Mouse (Mus musculus) heart, embryonic 10.5 days (tissue): Measurements from ENCODE around the gene Pcsk5. TPM values are rescaled to one million over a fixed set of nuclear protein-coding genes. Genes with fewer than 3 reads are reported as not detected.
A peak's percentile ranks its signal among the peaks of the same experiment; 100 is the strongest.

Experiments
- DNase-seq: peaks from one replicate; pipeline ENCODE4 v3.0.0-alpha.2; 2017; ENCODE audit warnings: low spot score
- H3K27ac ChIP-seq: fragments of 300-500 bp; sonication (generic); 2 replicates; pipeline ENCODE4 v1.5.1; 2016; ENCODE audit warnings: mild to moderate bottlenecking
- H3K27me3 ChIP-seq: fragments of 300-500 bp; sonication (generic); 2 replicates; pipeline ENCODE4 v1.6.1; 2016; ENCODE audit warnings: mild to moderate bottlenecking; ENCODE audit not compliant: poor library complexity, insufficient read depth, severe bottlenecking
- H3K36me3 ChIP-seq: fragments of 300-500 bp; sonication (generic); 2 replicates; pipeline ENCODE4 v1.6.1; 2016; ENCODE audit warnings: mild to moderate bottlenecking, moderate library complexity
- H3K4me1 ChIP-seq: fragments of 300-500 bp; sonication (generic); 2 replicates; pipeline ENCODE4 v1.6.1; 2016; ENCODE audit warnings: mild to moderate bottlenecking
- H3K4me3 ChIP-seq: fragments of 300-500 bp; sonication (generic); 2 replicates; pipeline ENCODE4 v1.5.1; 2016; ENCODE audit warnings: mild to moderate bottlenecking, moderate library complexity
- H3K9me3 ChIP-seq: fragments of 300-500 bp; sonication (generic); 2 replicates; pipeline ENCODE4 v1.6.1; 2016; ENCODE audit warnings: mild to moderate bottlenecking, moderate library complexity
- WGBS: fragments of 180-500 bp; shearing (Covaris S2); methylation state at CpG from one replicate; pipeline ENCODE4 v1.1.7; 2016; 5-methylcytosine and 5-hydroxymethylcytosine counted together
- polyA plus RNA-seq: library from polyadenylated mRNA; unstranded; fragments of >200 nt; fragmentation: Nextera tagmentation; extraction: Ambion mirVana; gene quantifications from 2 replicates; pipeline ENCODE4 v1.2.1, GENCODE M21; 2016

Gene Pcsk5
- polyA plus RNA-seq, 1 experiment from 2014 or later = 21.5 TPM

GRCm38 (mm10) chr19:17662271-17662670 lies 175.2 kb downstream of the Pcsk5 start:
- WGBS = 87% methylated on average over 6 of the region's 6 CpGs
- Histone ChIP-seq H3K9me3 (no peaks in the 10 kb centered on the region), H3K4me1 (no peaks in the 10 kb centered on the region), H3K36me3 (no peaks in the 10 kb centered on the region), H3K27ac (no peak overlapping the region), H3K4me3 (no peak overlapping the region), H3K27me3 (no peaks in the 10 kb centered on the region)
- no peak for DNase-seq

GRCm38 (mm10) chr19:17659321-17659720 lies 178.1 kb downstream of the Pcsk5 start:
- Histone ChIP-seq H3K27ac (no peak overlapping the region), H3K4me1 (no peaks in the 10 kb centered on the region), H3K36me3 (no peaks in the 10 kb centered on the region), H3K9me3 (no peaks in the 10 kb centered on the region), H3K27me3 (no peaks in the 10 kb centered on the region), H3K4me3 (no peak overlapping the region)
- 83% methylated on average over 3 of the region's 3 CpGs for WGBS
- DNase-seq = no peak

GRCm38 (mm10) chr19:17650831-17651502 lies 186.5 kb downstream of the Pcsk5 start:
- DNase-seq = no peak
- H3K27me3 ChIP-seq = no peaks in the 10 kb centered on the region
- 62% methylated on average over 5 of the region's 5 CpGs for WGBS
- H3K4me1 ChIP-seq = 0 out of 2 replicates have a peak, but pooled peaks cover 3% of the 10 kb centered on the region
- H3K36me3 ChIP-seq = no peaks in the 10 kb centered on the region
- H3K27ac ChIP-seq = no peak overlapping the region
- no peaks in the 10 kb centered on the region for H3K9me3 ChIP-seq
- no peak overlapping the region for H3K4me3 ChIP-seq

- 86% methylated on average over 3 of the region's 3 CpGs for WGBS
- H3K27ac ChIP-seq = no peak overlapping the region
These were observed 187.5 kb downstream of the Pcsk5 start for GRCm38 (mm10) chr19:17649967-17650366.

GRCm38 (mm10) chr19:17643128-17643797 lies 194.2 kb downstream of the Pcsk5 start:
- Histone ChIP-seq H3K27ac (no peak overlapping the region), H3K4me1 (no peaks in the 10 kb centered on the region), H3K9me3 (no peaks in the 10 kb centered on the region), H3K4me3 (no peak overlapping the region), H3K36me3 (peaks cover 2% of the 10 kb centered on the region; the same call in 1 of the 2 replicates), H3K27me3 (no peaks in the 10 kb centered on the region)
- no peak for DNase-seq
- whole genome bisulfite sequencing = 68% methylated on average over 3 of the region's 3 CpGs

More at GRCm38 (mm10) chr19:17649967-17650366, 187.5 kb downstream of the Pcsk5 start:
- H3K27me3 ChIP-seq = no peaks in the 10 kb centered on the region
- H3K36me3 ChIP-seq = no peaks in the 10 kb centered on the region
- H3K9me3 ChIP-seq = no peaks in the 10 kb centered on the region
- DNase-seq = no peak
- H3K4me3 ChIP-seq = no peak overlapping the region
- 0 out of 2 replicates have a peak, but pooled peaks cover 3% of the 10 kb centered on the region for H3K4me1 ChIP-seq

- 84% methylated on average over 6 of the region's 6 CpGs for WGBS
- Histone ChIP-seq H3K27ac (no peak overlapping the region), H3K27me3 (no peaks in the 10 kb centered on the region), H3K4me3 (no peak overlapping the region), H3K9me3 (no peaks in the 10 kb centered on the region), H3K4me1 (no peaks in the 10 kb centered on the region), H3K36me3 (no peaks in the 10 kb centered on the region)
- DNase-seq = no peak
These were observed 201.4 kb downstream of the Pcsk5 start for GRCm38 (mm10) chr19:17635984-17636383.

- no peaks in the 10 kb centered on the region for H3K27me3 ChIP-seq
- no peak overlapping the region for H3K4me3 ChIP-seq
- no peaks in the 10 kb centered on the region for H3K36me3 ChIP-seq
- DNase-seq = no peak
- 82% methylated on average over 4 of the region's 4 CpGs for WGBS
- H3K4me1 ChIP-seq = no peaks in the 10 kb centered on the region
- no peaks in the 10 kb centered on the region for H3K9me3 ChIP-seq
- H3K27ac ChIP-seq = no peak overlapping the region
These were observed 221.8 kb downstream of the Pcsk5 start for GRCm38 (mm10) chr19:17615646-17616045.

- H3K4me1 ChIP-seq = no peaks in the 10 kb centered on the region; the same call in 1 of the 2 replicates
- no peak overlapping the region for H3K4me3 ChIP-seq
- 78% methylated on average over 1 of the region's 1 CpGs for WGBS
These were observed 230.9 kb downstream of the Pcsk5 start for GRCm38 (mm10) chr19:17606510-17606909.

GRCm38 (mm10) chr19:17606093-17606492 lies 231.3 kb downstream of the Pcsk5 start:
- 92% methylated on average over 2 of the region's 2 CpGs for WGBS
- no peak for DNase-seq

More at GRCm38 (mm10) chr19:17606510-17606909, 230.9 kb downstream of the Pcsk5 start:
- DNase-seq = no peak
- no peak overlapping the region for H3K27ac ChIP-seq
- H3K9me3 ChIP-seq = no peaks in the 10 kb centered on the region
- H3K36me3 ChIP-seq = no peaks in the 10 kb centered on the region
- no peaks in the 10 kb centered on the region for H3K27me3 ChIP-seq

GRCm38 (mm10) chr19:17603322-17603721 lies 234.1 kb downstream of the Pcsk5 start:
- Histone ChIP-seq H3K4me3 (no peak overlapping the region), H3K27ac (no peak overlapping the region), H3K4me1 (no peaks in the 10 kb centered on the region; the same call in 1 of the 2 replicates), H3K9me3 (no peaks in the 10 kb centered on the region), H3K27me3 (no peaks in the 10 kb centered on the region), H3K36me3 (no peaks in the 10 kb centered on the region)
- no peak for DNase-seq
- WGBS = 39% methylated on average over 3 of the region's 3 CpGs

More at GRCm38 (mm10) chr19:17606093-17606492, 231.3 kb downstream of the Pcsk5 start:
- H3K27me3 ChIP-seq = no peaks in the 10 kb centered on the region
- H3K9me3 ChIP-seq = no peaks in the 10 kb centered on the region
- H3K4me1 ChIP-seq = no peaks in the 10 kb centered on the region; the same call in 1 of the 2 replicates
- H3K27ac ChIP-seq = no peak overlapping the region
- H3K4me3 ChIP-seq = no peak overlapping the region
- no peaks in the 10 kb centered on the region for H3K36me3 ChIP-seq

GRCm38 (mm10) chr19:17600347-17600746 lies 237.1 kb downstream of the Pcsk5 start:
- whole genome bisulfite sequencing = 66% methylated on average over 2 of the region's 2 CpGs

GRCm38 (mm10) chr19:17592790-17593189 lies 244.6 kb downstream of the Pcsk5 start:
- Histone ChIP-seq H3K4me3 (no peak overlapping the region), H3K27ac (no peak overlapping the region), H3K9me3 (no peaks in the 10 kb centered on the region), H3K36me3 (no peaks in the 10 kb centered on the region), H3K27me3 (no peaks in the 10 kb centered on the region), H3K4me1 (peaks cover 16% of the 10 kb centered on the region)
- DNase-seq = no peak
- 41% methylated on average over 1 of the region's 1 CpGs for WGBS

More at GRCm38 (mm10) chr19:17600347-17600746, 237.1 kb downstream of the Pcsk5 start:
- no peaks in the 10 kb centered on the region for H3K9me3 ChIP-seq
- H3K36me3 ChIP-seq = no peaks in the 10 kb centered on the region
- H3K27ac ChIP-seq = no peak overlapping the region
- H3K4me1 ChIP-seq = no peaks in the 10 kb centered on the region; the same call in 1 of the 2 replicates
- no peaks in the 10 kb centered on the region for H3K27me3 ChIP-seq
- no peak overlapping the region for H3K4me3 ChIP-seq
- no peak for DNase-seq

- Histone ChIP-seq H3K36me3 (no peaks in the 10 kb centered on the region), H3K27me3 (no peaks in the 10 kb centered on the region), H3K4me1 (peaks cover 16% of the 10 kb centered on the region), H3K9me3 (no peaks in the 10 kb centered on the region), H3K4me3 (no peak overlapping the region), H3K27ac (peak overlapping the region; percentile 42; the same call in 1 of the 2 replicates)
- DNase-seq = no peak
- WGBS = 55% methylated on average over 8 of the region's 8 CpGs
These were observed 246.1 kb downstream of the Pcsk5 start for GRCm38 (mm10) chr19:17591335-17591734.
